Mouse (Mus musculus): ENCODE results near the gene Pi4kb.
A peak's percentile ranks its signal among the peaks of the same experiment; 100 is the strongest.
"Not testable (repeated sequence)": the region's sequence is repeated elsewhere in the genome, so short reads cannot be mapped to it uniquely, and the experiment has no call there.

The Pi4kb gene

DNA sequence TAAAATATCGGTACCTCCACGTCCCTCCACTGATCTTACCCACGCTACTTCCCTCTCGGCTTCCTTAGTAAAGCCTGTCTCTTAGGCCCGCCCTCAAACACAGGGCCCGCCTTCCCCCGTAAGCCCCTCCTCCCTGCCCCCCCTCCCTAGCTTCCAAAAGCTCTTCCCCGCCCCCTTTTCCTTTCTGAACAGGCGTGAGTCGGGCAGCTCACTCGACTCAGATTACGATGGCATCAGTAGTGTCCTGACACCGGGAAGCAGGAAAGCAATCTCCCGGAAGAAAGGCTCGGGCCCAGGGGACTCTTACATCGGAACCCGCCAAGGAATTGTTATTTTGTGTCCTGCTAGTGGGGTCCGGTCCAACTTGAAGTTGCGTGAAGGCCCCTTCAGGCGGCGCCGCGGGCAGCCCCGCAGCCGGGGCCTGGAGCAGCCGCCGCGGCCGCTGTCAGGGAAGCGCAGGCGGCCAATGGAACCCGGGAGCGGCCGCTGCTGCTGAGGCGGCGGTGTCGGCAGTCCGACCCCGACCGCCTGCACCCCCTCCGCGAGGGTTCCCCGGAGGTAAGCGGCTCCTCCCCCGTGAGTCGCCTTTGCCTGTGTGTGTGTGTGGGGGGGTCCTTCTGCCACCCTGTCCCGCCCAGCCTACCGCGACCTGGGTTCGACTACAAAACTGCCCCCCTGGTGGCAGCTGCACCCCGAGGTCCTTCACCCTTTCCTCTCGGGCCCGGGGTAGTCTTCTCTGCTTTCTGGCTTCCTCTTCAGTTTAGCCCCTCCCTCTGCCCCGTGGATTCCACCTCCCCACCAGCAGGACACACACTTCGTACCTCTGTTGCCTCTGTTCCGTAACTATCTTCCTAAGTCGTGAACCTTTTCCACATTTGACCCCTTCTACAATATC is at the start of gene Pi4kb:
Gene Pi4kb, plus strand, starts transcription at position 204 of the 895 bp plus-strand sequence.
- peak; percentile 88 to 92 for DNase-seq (ENCODE audit: low spot score in 2 of 2)

DNA sequence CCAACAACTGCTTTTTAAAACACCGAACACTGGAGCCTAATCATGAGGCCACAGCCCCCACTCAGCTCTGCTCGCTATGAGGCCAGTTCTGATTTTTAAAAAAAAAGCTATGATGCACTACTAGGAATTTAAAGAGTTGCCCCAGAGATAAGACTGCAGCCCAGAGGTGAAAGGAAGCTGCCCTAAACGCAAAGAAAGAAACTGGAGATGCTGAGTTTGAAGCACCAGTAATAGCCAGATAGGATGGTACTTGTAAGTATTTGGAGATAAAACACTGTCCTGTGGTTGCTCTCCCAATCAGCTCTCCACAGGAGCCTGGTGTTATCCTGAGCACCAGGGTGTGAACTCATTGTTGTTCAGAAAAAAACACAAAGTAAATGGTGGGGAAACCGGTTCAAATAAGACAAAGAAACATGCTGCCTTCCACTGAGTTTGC is 48.2 kb upstream of the Pi4kb start:
- DNase-seq (ENCODE audit: low spot score in 2 of 2), result not testable (repeated sequence)

DNA sequence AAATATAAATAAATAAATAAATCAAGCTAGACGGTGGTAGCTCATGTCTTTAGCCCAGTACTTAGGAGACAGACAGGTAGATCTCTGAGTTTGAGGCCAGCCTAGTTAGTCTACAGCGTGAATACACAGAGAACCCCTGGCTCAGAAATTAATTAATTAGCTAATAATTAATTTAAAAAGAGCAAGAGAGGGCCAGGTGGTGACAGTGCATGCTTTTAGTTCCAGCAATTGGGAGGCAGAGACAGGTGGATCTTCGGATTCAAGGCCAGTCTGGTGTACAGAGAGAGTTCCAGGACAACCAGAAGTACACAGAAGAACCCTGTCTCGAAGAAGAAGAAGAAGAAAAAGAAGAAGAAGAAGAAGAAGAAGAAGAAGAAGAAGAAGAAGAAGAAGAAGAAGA is 45.6 kb upstream of the Pi4kb start:
- not testable (repeated sequence) for DNase-seq (ENCODE audit: low spot score in 2 of 2)

DNA sequence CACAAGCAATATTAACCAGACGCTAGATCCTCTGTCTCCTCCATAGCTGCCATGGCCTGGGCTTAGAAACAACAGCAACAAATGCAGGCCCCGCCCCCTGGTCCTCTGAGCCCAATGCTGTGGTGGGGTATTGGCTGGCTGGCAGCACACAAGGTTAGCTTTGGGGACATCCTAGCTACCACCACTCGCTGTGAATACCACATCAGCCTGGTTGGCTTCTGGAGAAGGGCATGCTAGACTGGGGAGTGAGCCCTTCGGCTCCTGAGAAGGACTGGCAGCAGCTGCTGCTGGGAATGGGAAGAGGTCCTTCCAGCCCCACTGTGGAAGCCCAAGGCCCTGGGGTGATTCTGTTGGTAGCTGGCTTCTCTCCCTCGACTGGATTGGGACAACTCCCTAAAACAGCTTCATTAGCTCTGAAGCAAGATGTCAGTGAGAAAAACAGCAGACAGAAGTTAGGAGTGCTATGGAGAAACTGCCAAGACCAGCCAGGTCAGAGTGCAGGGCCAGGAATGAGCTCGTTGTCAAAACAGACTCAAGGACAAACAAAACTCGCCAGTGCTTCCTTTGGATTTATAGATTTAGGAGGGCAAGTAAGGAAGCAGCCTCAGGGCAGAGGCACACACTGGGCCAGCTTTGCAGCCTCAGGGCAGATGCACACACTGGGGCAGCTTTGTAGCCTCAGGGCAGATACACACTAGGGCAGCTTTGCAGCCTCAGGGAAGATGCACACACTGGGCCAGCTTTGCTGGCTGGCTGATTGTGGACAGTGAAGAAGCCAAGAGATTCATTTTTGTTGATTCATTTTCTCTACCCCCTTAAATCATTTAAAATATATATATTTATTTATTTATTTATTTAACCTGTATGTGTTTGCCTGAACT is 43.9 kb upstream of the Pi4kb start:
- DNase-seq (ENCODE audit: low spot score in 2 of 2), result not testable (repeated sequence)

DNA sequence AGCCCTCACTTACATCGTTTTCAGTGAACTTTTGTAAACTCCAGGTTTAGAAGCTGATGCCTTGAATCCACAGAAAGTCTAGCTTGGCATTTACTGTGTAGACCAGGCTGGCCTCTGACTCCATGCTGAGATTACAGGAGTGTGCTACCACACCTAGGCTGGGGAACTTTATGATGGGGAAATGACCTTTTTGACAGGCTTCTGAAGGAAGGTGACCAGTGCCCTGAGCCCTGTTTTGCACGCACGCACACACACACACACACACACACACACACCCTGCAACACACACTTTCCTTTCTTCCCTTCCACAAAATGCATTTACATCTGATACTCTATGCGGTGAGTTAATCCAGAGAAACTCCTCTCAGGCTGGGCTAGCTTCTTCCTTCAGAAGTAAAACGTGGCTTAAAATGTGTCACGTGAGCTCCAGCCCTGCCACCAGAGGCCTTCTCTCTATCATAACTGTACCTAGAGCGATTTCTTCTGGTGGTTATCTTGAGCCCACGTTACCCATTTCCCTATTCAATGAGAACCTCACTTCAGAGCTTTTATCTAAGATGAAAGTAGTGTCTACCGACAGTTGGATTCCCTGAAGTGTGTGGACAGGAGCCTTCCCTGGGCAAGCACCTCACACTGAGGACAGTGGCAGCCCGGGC is 43.0 kb upstream of the Pi4kb start:
- not testable (repeated sequence) for DNase-seq (ENCODE audit: low spot score in 2 of 2)

DNA sequence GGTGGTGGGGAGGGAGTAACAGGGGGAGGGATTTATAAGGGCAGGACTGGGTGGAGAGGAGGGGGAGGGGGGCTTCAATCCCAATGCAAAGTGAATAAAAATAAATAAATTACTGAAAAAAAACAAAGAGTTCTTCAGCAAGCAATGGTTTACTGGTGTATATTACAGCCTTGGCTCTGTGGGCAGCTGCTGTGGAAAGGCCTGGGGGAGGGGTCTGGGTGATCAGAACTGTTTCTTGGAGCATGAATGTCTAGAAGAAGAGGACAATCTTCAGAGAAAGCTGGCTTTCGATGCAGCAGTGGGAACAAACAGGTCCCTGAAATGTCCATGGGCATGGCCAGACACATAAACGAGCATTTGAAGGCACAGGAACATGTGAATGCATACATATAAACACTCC is 42.3 kb upstream of the Pi4kb start:
- not testable (repeated sequence) for DNase-seq (ENCODE audit: low spot score in 2 of 2)

DNA sequence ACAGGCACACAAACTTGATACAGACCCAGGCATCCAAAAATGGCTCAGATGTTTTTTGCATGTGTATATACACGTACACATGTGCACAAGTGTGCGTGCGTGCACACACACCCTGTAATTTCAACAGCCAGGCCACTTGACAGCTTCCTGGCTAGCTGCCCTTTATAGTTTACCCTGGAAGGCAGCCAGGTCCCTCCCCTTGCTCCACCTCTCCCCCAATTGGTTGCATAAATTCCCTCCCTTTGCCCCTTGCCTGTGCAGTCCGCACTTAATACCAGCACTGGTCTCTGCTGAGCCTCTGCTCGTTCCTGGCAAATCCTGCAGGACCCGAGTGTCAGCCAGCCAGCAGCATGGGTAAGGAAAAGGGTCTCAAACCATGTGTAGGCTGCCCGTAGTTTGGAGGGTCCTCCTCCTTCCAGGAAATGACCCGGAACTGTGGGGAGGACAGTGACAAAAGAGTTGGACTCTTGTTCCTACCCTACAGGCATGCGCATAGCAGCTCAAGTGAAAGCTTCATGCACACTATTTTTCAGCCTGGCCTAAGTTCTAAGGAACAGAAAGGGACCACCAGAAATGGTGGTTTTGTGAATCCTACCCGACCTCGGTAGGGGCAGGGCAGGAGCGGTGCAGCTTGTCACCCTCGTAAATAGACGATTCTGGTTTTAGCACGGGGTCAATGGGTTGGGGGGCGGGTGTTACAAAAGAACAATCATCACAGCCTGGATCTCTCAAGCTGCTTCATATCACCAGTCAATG is 41.5 kb upstream of the Pi4kb start, which contains the start of gene Selenbp1:
Gene Selenbp1, plus strand, starts transcription at position 248 of the 756 bp plus-strand sequence.
- DNase-seq (ENCODE audit: low spot score in 2 of 2), result peak; percentile 88 to 89

DNA sequence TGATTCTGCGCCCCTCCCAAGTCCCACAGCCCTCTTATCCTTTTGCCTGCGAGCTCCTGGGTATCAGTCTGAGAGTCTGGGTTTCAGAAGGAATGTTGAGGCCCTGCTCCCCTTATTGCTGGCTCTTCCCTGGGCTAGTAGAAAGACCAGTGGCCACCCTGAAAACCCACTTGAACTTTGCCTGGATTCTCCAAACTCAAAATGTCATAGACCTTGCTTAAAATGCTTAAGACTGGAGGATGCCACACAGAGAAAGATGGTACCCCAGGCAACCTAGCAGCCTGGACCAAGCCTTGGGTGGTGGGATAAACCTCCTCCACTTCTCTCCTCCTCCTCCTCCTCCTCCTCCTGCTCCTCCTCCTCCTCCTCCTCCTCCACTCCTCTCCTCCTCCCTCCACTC is 40.9 kb upstream of the Pi4kb start:
- DNase-seq (ENCODE audit: low spot score in 2 of 2), result not testable (repeated sequence)

DNA sequence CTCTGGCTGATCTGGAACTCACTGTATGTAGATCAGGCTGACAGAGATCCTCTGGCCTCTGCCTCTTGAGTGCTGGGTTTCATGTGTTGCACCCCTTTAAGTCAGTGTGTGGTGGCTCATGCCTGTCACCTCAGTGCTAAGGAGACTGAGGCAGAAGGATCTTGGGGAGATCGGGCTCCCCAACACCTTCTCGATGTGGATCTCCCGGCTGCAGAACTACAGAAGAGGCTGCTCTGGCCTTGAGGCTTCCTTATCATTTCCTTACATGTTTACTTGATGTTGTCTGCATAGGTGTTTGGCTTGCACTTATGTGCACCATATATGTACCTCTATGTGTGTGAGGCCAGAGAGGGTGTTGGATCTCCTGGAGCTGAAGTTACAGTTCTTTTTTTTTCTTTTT is 40.0 kb upstream of the Pi4kb start:
- DNase-seq (ENCODE audit: low spot score in 2 of 2), result not testable (repeated sequence)

DNA sequence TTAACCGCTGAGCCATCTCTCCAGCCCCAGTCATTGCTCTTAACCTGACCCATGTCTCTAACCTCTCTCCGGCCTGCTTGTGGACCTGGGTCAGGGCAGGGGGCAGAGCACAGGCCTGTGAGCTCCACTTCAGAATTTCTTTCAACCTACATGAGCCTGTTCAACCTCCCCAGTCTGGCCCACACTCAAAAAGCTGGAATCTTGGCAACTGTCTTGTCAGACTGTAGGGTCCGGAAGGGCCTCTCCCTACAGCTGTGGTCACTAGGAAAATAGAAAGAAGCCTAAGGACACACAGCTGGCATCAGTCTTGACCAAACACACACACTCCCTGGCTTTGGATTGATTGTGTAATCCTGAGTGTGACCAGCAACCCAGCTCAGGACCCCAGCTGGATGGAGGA is 39.2 kb upstream of the Pi4kb start:
- DNase-seq (ENCODE audit: low spot score in 2 of 2), result not testable (repeated sequence)

DNA sequence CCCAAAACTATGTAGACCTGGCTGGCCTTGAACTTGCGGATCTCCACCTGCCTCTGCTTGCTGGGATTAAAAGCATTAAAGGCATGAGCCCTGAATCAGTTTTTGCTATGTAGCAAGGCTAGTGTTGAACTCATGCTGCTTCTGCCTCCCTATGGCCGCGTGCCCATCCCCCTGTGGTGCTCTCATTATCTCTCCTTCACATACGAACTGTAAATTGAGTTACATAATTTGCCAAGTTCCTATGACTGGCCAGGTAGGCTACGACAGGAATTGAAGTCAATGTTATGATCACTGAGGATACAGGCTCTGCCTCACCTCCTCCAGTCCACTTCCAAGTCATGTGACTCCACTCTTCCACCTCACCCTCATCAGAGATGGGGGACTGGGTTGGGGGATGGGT is 38.4 kb upstream of the Pi4kb start:
- not testable (repeated sequence) for DNase-seq (ENCODE audit: low spot score in 2 of 2)

DNA sequence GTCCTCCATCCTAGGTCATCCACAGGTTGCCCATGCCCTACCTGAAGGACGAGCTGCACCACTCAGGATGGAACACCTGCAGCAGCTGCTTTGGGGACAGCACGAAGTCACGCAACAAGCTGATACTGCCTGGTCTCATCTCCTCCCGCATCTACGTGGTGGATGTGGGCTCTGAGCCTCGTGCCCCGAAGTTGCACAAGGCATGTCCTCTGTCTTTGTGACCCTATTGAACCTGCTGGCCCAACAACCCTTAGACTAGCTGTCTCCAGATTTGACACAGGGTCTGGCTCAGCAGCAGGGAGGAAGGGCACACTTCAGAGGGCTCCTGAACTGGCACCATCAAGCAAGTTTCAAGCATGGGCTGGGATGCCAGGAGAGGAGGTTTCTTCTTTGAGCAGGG is 37.3 kb upstream of the Pi4kb start:
- not testable (repeated sequence) for DNase-seq (ENCODE audit: low spot score in 2 of 2)

DNA sequence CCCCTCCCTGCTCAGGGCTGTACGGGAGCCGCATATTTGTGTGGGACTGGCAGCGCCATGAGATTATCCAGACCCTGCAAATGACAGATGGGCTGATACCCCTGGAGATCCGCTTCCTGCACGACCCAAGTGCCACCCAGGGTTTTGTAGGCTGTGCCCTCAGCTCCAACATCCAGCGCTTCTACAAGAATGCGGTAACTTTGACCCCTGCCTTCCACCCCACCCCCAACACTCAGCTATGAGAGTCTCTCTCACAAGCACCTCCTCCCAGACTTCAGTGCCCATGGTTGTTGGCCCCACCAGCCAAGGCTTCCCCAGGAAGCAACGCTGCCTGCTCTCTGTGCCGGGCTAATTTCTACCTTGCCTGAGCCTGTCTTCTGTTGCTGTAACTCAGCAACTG is 34.5 kb upstream of the Pi4kb start:
- DNase-seq (ENCODE audit: low spot score in 2 of 2), result not testable (repeated sequence)

DNA sequence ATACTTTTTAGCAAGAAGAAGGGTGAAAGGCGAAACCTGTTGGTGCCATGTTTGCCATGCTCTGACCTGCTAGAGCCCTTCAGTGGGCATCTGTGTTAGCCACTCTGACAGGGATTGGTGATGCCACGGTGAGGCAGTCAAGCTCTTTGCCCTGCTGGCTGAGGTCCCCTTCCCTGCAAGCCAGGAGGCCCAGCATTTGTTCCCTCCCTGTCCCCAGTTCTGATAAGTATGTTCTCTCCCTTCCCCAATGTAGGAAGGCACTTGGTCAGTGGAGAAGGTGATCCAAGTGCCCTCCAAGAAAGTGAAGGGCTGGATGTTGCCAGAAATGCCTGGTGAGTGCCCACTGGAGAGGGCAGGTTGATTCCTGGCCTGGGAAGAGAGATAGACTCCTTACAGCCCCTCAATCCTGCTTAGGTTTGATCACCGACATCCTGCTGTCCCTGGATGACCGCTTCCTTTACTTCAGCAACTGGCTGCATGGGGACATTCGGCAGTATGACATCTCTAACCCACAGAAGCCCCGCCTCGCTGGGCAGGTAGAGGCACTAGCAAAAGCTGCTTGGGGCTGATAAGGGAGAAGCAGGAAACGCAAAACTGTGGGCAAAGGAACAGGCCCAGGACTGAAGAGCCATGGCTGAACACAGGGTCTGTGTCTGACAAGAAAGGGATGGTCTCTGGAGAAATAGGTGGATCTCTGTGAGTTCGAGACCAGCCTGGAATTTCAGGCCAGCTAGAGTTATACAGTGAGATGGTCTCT is 32.1 kb upstream of the Pi4kb start:
- DNase-seq (ENCODE audit: low spot score in 2 of 2), result peak; percentile 82

DNA sequence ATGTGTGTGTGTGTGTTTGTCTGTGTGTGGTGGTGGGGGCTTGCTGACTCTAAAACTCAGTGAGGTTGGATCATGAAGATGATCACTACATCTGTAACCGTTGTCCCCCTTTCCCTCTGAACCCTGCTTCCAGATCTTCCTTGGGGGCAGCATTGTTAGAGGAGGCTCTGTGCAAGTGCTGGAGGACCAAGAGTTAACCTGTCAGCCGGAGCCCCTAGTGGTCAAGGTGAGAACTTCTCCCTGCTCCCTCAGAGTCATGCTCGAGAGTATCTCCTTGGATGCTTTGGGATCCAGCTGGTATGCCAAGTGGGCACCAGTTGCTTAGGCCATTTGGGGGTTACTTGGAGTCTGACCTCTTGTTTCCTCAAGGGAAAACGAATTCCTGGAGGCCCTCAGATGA is 30.8 kb upstream of the Pi4kb start:
- DNase-seq (ENCODE audit: low spot score in 2 of 2), result not testable (repeated sequence)

DNA sequence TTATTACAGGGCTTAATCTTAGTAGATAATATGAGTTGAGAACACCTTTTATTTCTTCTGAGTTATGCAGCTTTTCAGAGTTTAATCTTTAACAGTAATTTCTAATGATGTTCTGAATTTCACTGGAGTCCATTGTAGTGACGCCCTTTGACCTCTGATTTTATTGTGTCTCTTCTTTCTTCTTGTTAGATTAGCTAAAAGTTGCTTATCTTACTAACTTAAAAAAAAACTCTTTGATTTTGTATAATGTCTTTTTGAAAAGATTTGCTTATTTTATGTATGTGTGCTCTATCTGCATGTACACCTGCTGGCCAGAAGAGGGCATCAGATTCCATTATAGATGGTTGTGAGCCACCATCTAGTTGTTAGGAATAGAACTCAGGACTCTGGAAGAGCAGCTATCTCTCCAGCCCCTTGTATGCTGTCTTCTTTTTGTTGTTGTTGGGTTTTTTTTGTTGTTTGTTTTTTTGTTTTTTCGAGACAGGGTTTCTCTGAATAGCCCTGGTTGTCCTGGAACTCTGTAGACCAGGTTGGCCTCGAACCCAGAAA is 26.4 kb upstream of the Pi4kb start:
- no peak for DNase-seq (ENCODE audit: low spot score in 2 of 2)

DNA sequence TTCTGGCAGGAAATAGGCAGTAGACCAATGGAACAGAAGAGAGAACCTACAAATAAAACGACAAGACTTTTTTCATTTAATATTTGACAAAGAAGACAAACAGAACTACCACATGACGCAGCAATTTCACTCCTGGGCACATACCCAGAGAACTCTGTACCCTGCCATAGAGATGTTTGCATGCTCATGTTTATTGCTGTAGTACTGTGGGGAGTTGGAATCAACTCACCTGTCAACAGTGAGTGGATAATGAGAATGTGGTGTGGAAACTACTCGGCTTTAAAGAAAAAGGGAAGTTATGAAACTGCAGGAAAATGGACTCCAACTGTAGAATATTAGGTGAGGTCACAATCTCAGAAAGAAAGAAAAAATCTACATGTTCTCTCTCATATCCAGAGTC is 24.9 kb upstream of the Pi4kb start:
- DNase-seq (ENCODE audit: low spot score in 2 of 2), result no peak

DNA sequence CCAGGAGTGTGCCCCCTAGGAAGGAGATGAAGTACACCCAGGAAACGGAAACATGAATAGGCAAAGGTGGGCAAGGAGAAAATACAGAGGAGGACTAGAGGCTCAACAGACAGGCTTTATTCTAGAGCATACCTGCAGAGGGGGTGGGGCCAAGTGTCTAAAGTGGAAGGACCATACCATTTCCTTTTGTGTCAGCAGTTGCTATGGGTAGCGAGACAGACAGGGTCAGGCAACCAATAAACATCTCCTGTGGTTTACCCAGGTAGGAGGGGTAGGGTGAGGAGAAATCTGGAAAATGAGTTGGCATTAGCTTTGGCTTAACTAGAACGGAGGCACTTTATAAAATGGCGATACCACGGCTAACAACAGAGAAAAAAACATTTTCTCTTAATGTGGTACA is 21.7 kb upstream of the Pi4kb start:
- DNase-seq (ENCODE audit: low spot score in 2 of 2), result peak in 1 of 2 experiments; percentile 49

DNA sequence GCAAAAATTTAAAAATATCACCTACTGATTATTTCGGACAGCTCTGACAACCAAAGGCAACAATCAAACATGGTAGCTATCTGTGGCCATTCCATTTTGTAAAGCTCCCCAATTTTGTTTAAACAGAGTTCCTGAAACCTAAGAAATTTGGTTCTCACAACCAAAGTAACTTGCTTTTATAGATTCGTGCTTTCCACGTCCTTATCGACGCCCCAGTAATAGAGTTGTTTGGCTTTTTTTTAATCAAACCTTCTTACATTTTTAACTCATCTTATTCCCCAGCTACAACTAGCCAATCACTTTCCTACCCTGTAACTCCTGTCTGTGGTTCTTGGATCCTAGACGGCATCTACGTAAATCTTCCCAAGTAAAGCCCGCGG is 21.2 kb upstream of the Pi4kb start:
- no peak for DNase-seq (ENCODE audit: low spot score in 2 of 2)

Measured in spleen, postnatal 4 days (tissue).